Mouse (Mus musculus): Measurements from ENCODE around the gene Olfr1410.

Gene Olfr1410

GRCm38 (mm10) chr1:92654676-92655075 is 49.1 kb downstream of the Olfr1410 start:
- no peaks in the 10 kb centered on the region for H3K4me1 ChIP-seq (replicated peaks; ENCODE audit: low read depth, low read length)
- H3K36me3 ChIP-seq (ENCODE audit: insufficient read depth, low read length): no peaks in the 10 kb centered on the region
- no peak for TF ChIP-seq CTCF (conservative IDR thresholded peaks at IDR 0.05; ENCODE audit: low read length)
- no peak for TF ChIP-seq POU5F1 (IDR thresholded peaks at IDR 0.05; ENCODE audit: borderline replicate concordance, low read length)
- no peak for TF ChIP-seq NANOG (IDR thresholded peaks at IDR 0.05; ENCODE audit: borderline replicate concordance, low read length)
- no peaks in the 10 kb centered on the region for H3K9me3 ChIP-seq (ENCODE audit: low read length)
- H3K27me3 ChIP-seq (ENCODE audit: insufficient read depth, low read length): peaks cover 34% of the 10 kb centered on the region
- H3K4me3 ChIP-seq (replicated peaks; ENCODE audit: low read length): no peak overlapping the region

GRCm38 (mm10) chr1:92657025-92657820 is 51.6 kb downstream of the Olfr1410 start:
- Histone ChIP-seq H3K4me3 (replicated peaks; ENCODE audit: low read length) (no peak overlapping the region), H3K36me3 (ENCODE audit: insufficient read depth, low read length) (no peaks in the 10 kb centered on the region), H3K27me3 (ENCODE audit: insufficient read depth, low read length) (peaks cover 29% of the 10 kb centered on the region), H3K9me3 (ENCODE audit: low read length) (no peaks in the 10 kb centered on the region), H3K4me1 (replicated peaks; ENCODE audit: low read depth, low read length) (no peaks in the 10 kb centered on the region)
- TF ChIP-seq POU5F1 (IDR thresholded peaks at IDR 0.05; ENCODE audit: borderline replicate concordance, low read length): no peak
- TF ChIP-seq NANOG (IDR thresholded peaks at IDR 0.05; ENCODE audit: borderline replicate concordance, low read length): no peak
- TF ChIP-seq CTCF (conservative IDR thresholded peaks at IDR 0.05; ENCODE audit: low read length): no peak

GRCm38 (mm10) chr1:92659392-92659791 is 53.8 kb downstream of the Olfr1410 start:
- no peak for TF ChIP-seq CTCF (conservative IDR thresholded peaks at IDR 0.05; ENCODE audit: low read length)
- TF ChIP-seq POU5F1 (IDR thresholded peaks at IDR 0.05; ENCODE audit: borderline replicate concordance, low read length): no peak
- TF ChIP-seq NANOG (IDR thresholded peaks at IDR 0.05; ENCODE audit: borderline replicate concordance, low read length): no peak
- Histone ChIP-seq H3K9me3 (ENCODE audit: low read length) (no peaks in the 10 kb centered on the region), H3K27me3 (ENCODE audit: insufficient read depth, low read length) (peaks cover 22% of the 10 kb centered on the region)

More at GRCm38 (mm10) chr1:92659392-92659791, 53.8 kb downstream of the Olfr1410 start:
- Histone ChIP-seq H3K36me3 (ENCODE audit: insufficient read depth, low read length) (no peaks in the 10 kb centered on the region), H3K4me3 (replicated peaks; ENCODE audit: low read length) (no peak overlapping the region), H3K4me1 (replicated peaks; ENCODE audit: low read depth, low read length) (no peaks in the 10 kb centered on the region)
